Mouse (Mus musculus) telencephalon, adult 2 months (tissue): ENCODE data around the gene Slc25a33.

ENCODE experiments used
- DNase-seq: peaks from one replicate; pipeline ENCODE4 v3.0.0-alpha.2; 2011; ENCODE audit warnings: low read depth, low spot score

The Slc25a33 gene

DNA sequence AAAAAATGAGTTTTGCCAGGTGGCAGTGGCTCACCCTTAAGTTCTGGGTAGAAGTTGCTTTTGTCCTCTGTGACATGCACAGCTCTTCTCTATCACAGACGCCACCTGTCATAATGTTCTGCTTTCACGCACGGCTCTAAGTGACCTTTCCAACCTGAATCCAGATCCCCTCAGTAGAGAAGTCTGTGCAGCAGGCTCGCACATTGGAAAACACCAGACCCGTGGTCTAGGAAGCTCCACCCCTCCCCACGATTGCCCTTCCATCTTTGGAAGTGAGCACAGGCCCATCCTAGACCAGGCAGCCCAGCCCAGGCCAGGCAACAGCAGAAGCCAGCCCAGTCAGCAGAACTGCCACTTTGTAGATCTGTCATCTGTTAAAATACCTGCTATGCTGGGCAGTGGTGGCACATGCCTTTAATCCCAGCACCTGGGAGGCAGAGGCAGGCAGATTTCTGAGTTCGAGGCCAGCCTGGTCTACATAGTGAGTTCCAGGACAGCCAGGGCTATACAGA, 20.9 kb upstream of the Slc25a33 start:
- no peak for DNase-seq

- DNase-seq = no peak
Measured at GRCm38 (mm10) chr4:149794010-149794338, 19.9 kb upstream of the Slc25a33 start.

- DNase-seq = no peak
Measured at GRCm38 (mm10) chr4:149793156-149794009, 19.3 kb upstream of the Slc25a33 start.

GRCm38 (mm10) chr4:149792159-149792800, 18.2 kb upstream of the Slc25a33 start:
- DNase-seq = no peak

DNA sequence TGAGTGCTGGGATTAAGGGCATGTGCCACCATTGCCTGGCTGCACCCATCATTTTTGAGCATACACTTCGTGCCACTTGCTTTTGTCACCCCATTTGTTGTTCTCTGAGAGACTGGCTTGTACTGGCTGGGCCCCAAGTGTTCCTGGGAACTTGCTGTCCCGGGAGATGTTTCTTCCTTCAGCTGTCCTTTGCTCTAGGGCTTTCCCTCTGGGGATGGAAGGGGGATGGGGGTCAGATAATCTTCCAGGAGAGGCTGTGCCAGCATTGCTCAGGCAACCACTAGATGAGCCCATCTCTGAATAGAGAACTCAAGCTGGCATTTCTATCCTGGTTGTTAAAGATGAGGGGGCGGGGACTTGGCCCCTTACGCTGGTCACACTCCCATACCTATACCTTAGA, 17.4 kb upstream of the Slc25a33 start:
- no peak for DNase-seq

DNA sequence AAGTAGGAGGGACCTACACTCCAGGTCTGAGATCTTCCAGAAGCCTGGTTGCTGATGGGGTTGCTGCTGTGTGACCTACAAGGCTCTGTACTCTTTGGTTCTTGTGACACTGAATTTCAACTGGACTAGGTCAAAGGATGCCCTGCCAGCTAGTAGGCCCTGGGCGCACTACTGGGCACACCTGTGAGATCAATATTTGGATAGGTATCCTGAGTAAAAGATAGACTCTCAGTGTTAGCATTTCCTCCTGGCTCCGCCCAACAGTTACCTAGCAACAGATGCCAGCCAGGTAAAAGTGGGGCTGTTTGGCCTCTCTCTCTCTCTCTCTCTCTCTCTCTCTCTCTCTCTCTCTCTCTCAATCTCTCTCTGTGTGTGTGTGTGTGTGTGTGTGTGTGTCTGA, 16.9 kb upstream of the Slc25a33 start:
- no peak for DNase-seq

DNA sequence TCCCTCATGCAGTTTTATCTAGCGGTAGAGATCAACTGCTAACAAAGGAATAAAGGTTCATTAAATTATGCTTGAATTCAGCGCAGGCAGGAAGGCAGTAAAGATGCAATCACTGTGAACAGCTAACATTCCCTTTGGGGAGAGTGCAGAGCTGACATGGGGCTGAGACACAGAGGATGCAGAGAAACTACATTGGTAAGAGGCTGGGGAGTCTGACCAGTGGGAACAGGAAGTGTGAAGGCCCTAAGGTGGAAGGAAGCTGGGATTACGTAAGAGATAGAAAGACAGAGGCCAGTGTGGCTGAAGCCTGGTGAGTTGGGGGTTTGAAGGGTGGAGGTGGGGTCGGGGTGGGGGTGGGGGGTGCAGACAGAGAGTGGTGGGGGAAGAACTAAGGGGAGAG, 16.5 kb upstream of the Slc25a33 start:
- no peak for DNase-seq

- no peak for DNase-seq
Measured at GRCm38 (mm10) chr4:149789421-149790194, 15.5 kb upstream of the Slc25a33 start.

DNA sequence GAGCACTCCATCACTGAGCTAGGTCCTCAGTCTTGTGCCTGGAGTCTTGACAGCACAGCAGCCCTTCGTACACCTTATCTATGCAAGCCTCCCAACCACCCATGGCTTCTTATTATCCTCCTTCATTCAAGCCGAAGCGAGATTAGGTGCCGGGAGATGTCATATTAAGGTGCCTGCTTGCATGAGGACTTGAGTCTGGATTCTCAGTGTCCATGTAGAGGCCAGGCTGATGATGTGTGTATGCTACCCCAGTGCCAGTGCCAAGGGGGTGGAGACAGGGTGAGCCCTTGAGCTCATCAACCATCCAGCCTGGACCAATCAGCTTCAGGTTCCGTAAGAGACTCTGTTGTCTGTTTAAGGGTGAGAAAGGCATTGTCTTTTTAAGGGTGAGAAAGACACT, 10.8 kb upstream of the Slc25a33 start:
- no peak for DNase-seq

DNA sequence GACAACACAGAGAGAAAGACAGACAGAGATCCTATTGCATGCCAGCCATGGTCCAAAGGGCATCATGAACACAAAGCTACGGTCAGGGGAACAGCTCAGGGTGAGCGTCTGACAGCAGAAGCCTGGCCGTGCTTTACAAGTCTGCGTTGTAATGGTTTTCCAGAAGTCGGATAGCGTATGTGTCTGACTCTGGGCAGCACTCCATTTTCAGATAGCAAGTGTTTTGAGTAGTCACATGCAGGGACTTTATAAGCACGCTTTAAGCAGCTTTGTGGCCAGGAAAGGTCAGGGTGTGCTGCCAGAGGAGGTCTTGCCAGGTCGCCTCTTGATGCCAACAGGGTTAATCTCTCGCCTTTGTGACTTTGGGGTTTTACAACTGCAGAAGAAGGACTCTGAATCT, 10.3 kb upstream of the Slc25a33 start:
- DNase-seq = no peak

- no peak for DNase-seq
Measured at GRCm38 (mm10) chr4:149782975-149783374, 8.9 kb upstream of the Slc25a33 start.

DNA sequence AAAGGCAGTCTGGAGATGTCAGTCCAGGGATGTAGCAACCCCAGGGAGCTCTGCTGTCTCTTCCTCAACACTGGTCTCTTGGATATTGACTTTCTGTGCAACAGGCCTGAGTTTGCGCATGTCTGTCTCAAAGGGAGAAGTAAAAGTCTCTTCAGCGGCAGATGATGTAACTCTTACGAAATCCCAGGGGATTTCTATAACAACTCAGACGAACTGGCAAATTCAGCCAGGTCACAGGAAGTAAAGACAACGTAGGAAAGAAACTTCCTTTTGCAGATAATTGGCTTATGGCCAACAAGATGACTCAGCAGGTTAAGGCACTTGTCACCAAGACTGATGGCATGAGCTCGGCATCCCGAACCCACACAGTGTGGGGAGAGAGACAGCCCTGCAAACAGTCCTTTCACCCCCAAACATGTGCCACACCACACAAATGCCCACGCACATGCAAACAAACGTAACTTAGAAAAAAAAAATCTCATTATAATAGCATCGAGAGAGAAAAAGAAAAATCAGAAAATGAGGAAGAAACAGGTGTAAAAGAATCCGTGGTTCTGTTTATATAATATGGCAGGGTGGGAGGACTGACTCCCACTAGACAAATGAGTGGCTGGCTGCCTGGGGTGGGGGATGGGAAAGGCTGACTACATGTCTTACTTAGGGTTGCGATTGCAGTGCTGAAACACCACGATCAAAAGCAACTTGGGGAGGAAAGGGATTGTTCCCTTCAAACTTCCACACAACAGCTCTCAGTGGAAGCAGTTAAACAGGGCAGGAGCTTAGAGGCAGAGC, 6.7 kb upstream of the Slc25a33 start:
- no peak for DNase-seq

- DNase-seq = no peak
Measured at GRCm38 (mm10) chr4:149779966-149780365, 5.9 kb upstream of the Slc25a33 start.

DNA sequence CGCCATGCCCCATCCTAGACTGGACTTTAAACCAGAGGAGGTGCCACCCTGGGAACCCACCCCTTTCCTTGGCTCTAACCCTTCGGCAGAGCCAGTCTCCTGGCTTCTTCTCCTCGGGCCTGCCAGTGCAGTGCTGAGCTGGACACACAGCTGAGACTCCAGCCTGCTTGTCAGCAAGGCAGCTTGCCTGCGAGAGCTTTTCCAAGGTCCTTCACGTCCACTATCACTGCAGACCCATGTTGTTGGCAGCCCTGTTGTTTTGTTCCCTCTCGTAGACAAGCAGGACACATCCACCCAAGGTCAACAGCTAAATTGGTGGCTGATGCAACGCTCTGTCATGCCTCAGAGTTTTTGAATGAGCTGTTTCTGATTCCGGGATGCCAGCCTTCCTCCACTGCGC, 3.0 kb upstream of the Slc25a33 start:
- no peak for DNase-seq

DNA sequence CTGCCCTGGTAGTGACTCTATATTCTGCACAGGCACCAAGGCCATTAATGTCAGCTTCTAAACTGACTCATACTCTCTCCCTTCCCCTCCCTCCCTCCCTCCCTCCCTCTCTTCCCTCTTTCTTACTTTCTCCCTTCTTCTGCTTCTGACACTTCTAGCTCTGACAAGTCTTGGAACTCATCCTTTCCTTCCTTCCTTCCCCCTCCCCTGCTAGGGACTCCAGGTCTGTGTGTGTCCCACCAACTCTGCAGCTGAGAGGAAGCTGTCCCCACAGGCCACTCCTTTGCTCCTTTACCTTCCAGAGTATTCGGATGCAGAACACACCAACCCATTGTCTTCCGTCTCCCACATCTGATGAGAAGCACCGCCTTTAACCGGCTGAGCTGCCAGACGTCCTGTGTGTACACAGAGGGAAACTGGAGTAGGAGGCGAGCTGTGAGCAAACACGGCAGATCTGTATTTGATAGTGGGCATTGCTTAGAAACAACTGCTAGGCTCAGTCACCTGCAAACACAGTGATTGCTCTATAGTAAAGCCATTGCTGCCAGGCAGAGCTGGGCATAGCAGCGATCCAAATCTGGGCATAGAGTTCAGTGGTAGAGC, 1.8 kb upstream of the Slc25a33 start:
- no peak for DNase-seq

- DNase-seq = no peak
Measured at GRCm38 (mm10) chr4:149775330-149775729, 1.3 kb upstream of the Slc25a33 start.

- no peak for DNase-seq
Measured at GRCm38 (mm10) chr4:149773408-149774093, 526 bp downstream of the Slc25a33 start.

- no peak for DNase-seq
Measured at GRCm38 (mm10) chr4:149772394-149772793, 1.7 kb downstream of the Slc25a33 start.

DNA sequence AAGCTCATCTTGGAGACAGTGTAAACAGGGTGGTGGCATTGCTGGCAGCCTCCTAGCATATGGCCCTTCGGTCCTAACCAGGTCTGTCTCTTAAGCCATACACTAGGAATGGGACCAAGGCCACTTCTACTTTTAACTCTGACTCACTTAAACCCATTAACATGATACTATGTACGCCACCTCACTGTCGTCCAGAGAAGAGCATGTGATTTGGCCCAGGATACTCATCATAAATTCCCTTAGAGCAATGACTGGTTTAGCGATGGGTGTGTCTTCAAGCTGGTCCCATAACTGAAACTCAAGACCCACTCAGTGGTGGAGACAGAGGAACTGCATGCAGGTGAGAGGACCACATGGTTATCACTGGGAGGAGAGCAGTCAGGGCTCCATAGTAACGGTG, 8.9 kb downstream of the Slc25a33 start:
- no peak for DNase-seq

GRCm38 (mm10) chr4:149763335-149763734, 10.7 kb downstream of the Slc25a33 start:
- DNase-seq = no peak

DNA sequence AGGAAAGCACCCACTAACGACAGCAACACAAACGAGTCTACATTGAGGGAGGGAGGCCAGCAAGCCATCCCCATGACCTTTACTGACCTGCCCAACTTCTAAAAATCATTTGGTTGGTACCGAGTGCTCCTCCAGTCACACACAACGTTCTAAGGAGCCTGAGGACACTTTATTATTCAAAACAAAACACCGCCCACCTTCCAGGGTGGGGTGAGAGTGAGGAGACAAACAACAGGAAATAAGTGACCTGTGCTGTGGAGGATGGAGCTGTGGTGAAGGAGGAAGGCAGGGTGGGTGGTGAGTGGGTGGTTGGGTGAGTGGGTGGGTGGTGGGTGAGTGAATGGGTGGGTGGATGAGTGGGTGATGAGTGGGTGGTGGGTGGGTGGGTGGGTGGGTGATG, 14.6 kb downstream of the Slc25a33 start:
- DNase-seq = no peak
